10 mouse cellular contexts compared by ENCODE assay signal in genomic region chr2:132526894-132527532, GRCm38 (mm10).
DNase-seq lines count a peak whose midpoint lies in the region; ATAC-seq lines count a peak whose summit lies in the region.
"Had no signal": no experiment of that assay in that cellular context is flagged by ENCODE, and none has a peak within 500 bp of the region (broad histone marks: within the 10 kb centered on the region; RNA-seq: fewer than 3 reads in every experiment).

No protein-coding gene starts in this region.

- H3K4me1 ChIP-seq in heart, embryonic 10.5 days, result no peaks in the 10 kb centered on the region
- peaks cover 5% of the 10 kb centered on the region; the same call in 1 of the 2 replicates for H3K4me1 ChIP-seq in neural tube, embryonic 13.5 days (replicated peaks)

- peaks cover 23% of the 10 kb centered on the region; the same call in 1 of the 2 replicates for H3K36me3 ChIP-seq in heart, embryonic 10.5 days
- H3K36me3 ChIP-seq in neural tube, embryonic 13.5 days, result peaks cover 34% of the 10 kb centered on the region

- H3K9ac ChIP-seq in neural tube, embryonic 13.5 days, result no peak overlapping the region

- H3K4me2 ChIP-seq in neural tube, embryonic 13.5 days, result no peak overlapping the region

- H3K27ac ChIP-seq in heart, embryonic 10.5 days, result no peak overlapping the region
- H3K27ac ChIP-seq in neural tube, embryonic 13.5 days (replicated peaks), result no peak overlapping the region

- H3K27me3 ChIP-seq in heart, embryonic 10.5 days (ENCODE audit: insufficient read depth, poor library complexity, severe bottlenecking), result no peaks in the 10 kb centered on the region
- no peaks in the 10 kb centered on the region for H3K27me3 ChIP-seq in neural tube, embryonic 13.5 days
- H3K27me3 ChIP-seq: Patski had no signal

- no peak overlapping the region for H3K4me3 ChIP-seq in heart, embryonic 10.5 days
- H3K4me3 ChIP-seq in neural tube, embryonic 13.5 days, result no peak overlapping the region

- 81% methylated on average over 10 of the region's 10 CpGs for WGBS in heart, embryonic 10.5 days
- 61% methylated on average over 10 of the region's 10 CpGs for WGBS in neural tube, embryonic 13.5 days

- peak; percentile 83 for ATAC-seq in neural tube, embryonic 13.5 days (ENCODE audit: low read depth)
- ATAC-seq: Patski had no signal

- no peaks in the 10 kb centered on the region for H3K9me3 ChIP-seq in heart, embryonic 10.5 days
- H3K9me3 ChIP-seq in neural tube, embryonic 13.5 days, result no peaks in the 10 kb centered on the region

- peak; percentile 19 for DNase-seq in adrenal gland, postnatal 10 days
- DNase-seq in adrenal gland, adult 8-10 months, result no peak
- DNase-seq in heart, postnatal 10 days, result peak; percentile 37 to 41
- DNase-seq in heart, embryonic 10.5 days (ENCODE audit: low spot score), result no peak
- peak; percentile 19 for DNase-seq in retina, postnatal 1 day
- no peak for DNase-seq in retina, embryonic 14.5 days (ENCODE audit: low spot score)
- no peak for DNase-seq in layer of hippocampus, postnatal 36 days
- DNase-seq: lung, postnatal 36 days had no signal

- intact Hi-C loops in heart, postnatal 10 days (cut with DNase I), result no loop called here

Comparison
In these comparisons a context has a peak if more than half of its experiments do, and no peak if none do; other contexts are left out.
1. DNase-seq: peak in adrenal gland, postnatal 10 days (single experiment), heart, postnatal 10 days (2 of 2) and retina, postnatal 1 day (single experiment); none in adrenal gland, adult 8-10 months (single experiment), heart, embryonic 10.5 days (single experiment), retina, embryonic 14.5 days (single experiment) and layer of hippocampus, postnatal 36 days (0 of 2).